Mouse (Mus musculus): Measurements from ENCODE around the gene Cyth2. TPM values are rescaled to one million over a fixed set of nuclear protein-coding genes. Genes with fewer than 3 reads are reported as not detected.

Gene Cyth2
- 155 and 323 TPM in 2 replicates for polyA plus RNA-seq (2012; rRNA removed)

DNA sequence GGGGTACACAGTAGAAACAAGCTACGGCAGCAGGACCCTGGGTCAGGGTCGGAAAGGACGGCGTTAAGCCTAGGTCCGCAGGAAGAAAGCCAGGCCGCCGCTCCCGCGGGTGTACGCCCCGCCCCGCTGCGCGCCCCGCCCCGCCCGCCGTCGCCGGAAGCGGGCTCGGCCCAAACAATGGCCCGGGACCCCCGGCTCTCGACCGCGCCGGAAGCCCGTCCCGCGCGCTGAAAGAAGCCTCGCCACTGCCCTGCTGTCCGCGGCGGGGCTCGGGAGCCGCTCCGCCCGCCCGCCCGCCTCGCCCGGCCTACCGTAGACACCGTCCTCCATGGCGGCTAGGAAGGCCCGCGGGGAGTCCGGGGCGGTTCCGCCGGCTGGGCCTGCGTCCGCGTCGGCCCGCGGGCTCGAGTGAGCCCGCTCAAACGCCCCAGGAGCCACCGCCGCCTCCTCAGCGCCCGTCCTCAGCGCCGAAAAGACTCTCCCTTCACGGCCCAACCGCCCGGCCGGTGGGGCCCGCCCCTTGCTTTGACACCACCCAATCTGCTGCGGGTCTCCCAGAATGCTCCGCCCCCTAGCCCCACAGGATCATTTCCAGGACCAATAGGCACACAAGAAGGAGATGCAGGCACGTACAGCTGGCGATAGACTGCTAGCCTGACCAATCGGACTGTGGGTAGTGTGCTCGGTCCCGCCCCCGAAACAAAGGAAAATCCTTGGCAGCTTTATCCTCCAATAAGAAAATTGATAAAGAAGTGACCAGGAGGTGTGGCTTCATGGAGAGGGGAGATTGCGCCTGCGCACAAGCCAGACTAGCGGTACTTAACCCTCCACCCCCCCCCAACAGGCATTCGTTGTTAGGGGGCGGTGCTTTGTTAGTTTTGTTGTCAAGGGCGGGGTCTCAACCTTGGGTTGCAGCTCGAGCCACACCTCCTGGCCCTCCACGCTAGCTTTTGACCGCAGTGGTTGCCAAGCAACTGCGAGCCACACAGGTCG is at the start of gene Cyth2:
TSS of gene Cyth2 (minus strand) at position 795 of the 993 bp plus-strand sequence.

DNA sequence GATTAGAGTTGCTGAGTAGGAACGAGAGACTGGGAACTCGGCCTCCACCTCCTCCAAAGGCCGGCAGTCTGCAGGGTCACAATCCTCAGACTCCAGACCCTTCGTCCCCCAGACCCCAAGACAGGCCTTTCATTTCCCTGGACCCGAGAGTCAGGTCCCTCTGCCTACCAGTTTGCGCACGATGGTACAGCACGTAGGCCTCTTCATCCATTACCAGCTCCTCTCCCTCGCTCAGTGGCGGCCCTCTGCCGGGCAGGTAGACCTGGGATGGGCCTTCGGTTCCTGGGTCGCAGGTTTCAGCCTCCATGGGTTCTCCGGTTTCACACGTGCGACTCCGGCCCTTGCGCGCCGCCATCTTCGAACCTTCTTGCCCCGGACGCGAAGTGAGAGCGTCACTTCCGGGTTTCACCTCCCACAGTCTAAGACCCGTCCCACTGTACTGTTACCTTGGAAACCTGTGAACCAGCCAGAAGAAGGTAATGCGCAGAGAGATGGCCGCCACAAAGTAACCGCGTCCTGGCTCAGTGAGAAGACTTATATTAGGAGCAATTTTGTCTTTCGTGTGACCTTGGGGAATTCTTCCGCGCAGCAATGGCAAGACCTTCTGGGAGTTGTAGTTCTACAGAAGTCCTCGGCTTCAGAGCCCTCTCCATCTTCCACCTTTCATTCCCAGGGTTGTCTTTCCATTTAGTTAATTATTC is 16.2 kb upstream of the Cyth2 start, which contains the start of gene Grwd1:
TSS of gene Grwd1 (minus strand) at position 518 of the 701 bp plus-strand sequence.

DNA sequence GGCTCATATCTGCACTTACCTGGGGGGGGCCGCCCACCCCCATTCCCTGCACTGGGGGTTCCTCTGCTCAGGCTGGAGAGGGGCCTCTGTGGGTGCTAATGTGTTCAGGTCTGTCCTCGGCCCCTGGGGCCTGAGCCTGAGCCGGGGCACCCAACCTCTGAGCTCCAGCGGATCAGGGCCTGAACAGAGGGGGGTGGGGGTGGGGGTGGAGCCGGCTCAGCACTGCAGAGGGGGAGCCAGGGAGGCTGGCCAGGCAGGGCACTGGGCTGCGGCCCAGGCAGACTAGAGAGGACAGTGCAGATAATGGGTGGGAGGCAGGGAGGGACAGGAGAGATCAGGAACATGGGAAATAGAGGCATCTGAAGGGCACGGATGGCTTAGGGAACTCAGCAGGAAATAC is 10.2 kb upstream of the Cyth2 start, which contains the start of gene Kcnj14:
TSS of gene Kcnj14 (minus strand) at position 185 of the 400 bp plus-strand sequence.

GRCm38 (mm10) chr7:45784524-45785372 is 29.6 kb downstream of the Cyth2 start, which contains the start of gene Sult2b1:
Gene Sult2b1, minus strand, starts transcription at chr7:45784669.

DNA sequence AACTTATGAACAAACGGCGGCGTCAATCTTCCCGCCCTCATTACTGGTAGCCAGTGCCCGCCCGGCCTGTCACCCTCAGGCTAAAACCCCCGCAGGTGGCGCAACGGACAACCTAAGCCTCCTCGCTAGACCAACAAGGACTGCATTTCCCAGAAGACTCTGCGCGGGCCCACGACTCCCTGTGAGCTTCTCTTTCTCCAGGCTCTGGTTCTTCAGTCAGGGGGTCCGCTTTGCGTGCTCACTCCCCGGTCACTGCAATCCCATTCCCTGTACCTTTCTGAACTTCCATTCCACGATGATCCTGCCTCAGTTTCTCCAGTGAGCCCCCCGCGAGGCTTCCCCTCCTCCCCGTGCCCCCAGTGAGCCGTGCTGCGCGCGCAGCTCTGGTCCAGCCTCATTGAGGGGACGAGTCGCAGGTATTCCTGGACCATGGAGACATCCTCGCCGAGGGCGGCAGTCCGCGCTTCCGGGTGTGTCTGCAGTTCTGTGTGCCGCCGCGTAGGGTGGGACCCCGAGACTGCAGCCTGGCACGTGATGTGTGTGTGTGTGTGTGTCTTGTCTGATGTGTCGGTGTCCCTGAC is 30.8 kb downstream of the Cyth2 start, which contains the start of gene Lmtk3:
TSS of gene Lmtk3 (plus strand) at position 228 of the 581 bp plus-strand sequence.

Other genes with a start within 250 kb of the Cyth2 start
- 29.4 and 42.2 TPM in 2 replicates for gene Bcat2, start 244.4 kb downstream of the Cyth2 start, polyA plus RNA-seq (2012; rRNA removed)
- gene Fgf21, start 199.1 kb downstream of the Cyth2 start, polyA plus RNA-seq (2012; rRNA removed), result 0.07 TPM in 1 of 2 replicates, not detected in the other
- gene Fut1, start 197.3 kb downstream of the Cyth2 start, polyA plus RNA-seq (2012; rRNA removed), result 0.01 and 0.04 TPM in 2 replicates
- gene Izumo1, start 192.8 kb downstream of the Cyth2 start, polyA plus RNA-seq (2012; rRNA removed), result 0.20 and 0.22 TPM in 2 replicates
- 7.7 and 8.8 TPM in 2 replicates for gene Rasip1, start 187.1 kb downstream of the Cyth2 start, polyA plus RNA-seq (2012; rRNA removed)
- gene Mamstr, start 174.6 kb downstream of the Cyth2 start, polyA plus RNA-seq (2012; rRNA removed), result 2.8 and 5.1 TPM in 2 replicates
- gene Fut2, start 148.2 kb downstream of the Cyth2 start, polyA plus RNA-seq (2012; rRNA removed), result 0.02 and 0.15 TPM in 2 replicates
- gene Ntn5, start 130.6 kb downstream of the Cyth2 start, polyA plus RNA-seq (2012; rRNA removed), result 0.64 and 0.94 TPM in 2 replicates
- 1.3 and 2.3 TPM in 2 replicates for gene Sec1, start 120.2 kb downstream of the Cyth2 start, polyA plus RNA-seq (2012; rRNA removed)
- 22.0 and 26.1 TPM in 2 replicates for gene Car11, start 114.7 kb downstream of the Cyth2 start, polyA plus RNA-seq (2012; rRNA removed)
- gene Dbp, start 109.5 kb downstream of the Cyth2 start, polyA plus RNA-seq (2012; rRNA removed), result 7.3 and 9.1 TPM in 2 replicates
- gene Rpl18, start 99.1 kb downstream of the Cyth2 start, polyA plus RNA-seq (2012; rRNA removed), result 1,250 and 1,262 TPM in 2 replicates
- 25.3 and 27.1 TPM in 2 replicates for gene Sphk2, start 96.6 kb downstream of the Cyth2 start, polyA plus RNA-seq (2012; rRNA removed)
- 1.3 and 1.6 TPM in 2 replicates for gene Fam83e, start 93.4 kb downstream of the Cyth2 start, polyA plus RNA-seq (2012; rRNA removed)
- gene Spaca4, start 88.8 kb downstream of the Cyth2 start, polyA plus RNA-seq (2012; rRNA removed), result not detected in 2 replicates
- 85.6 and 107 TPM in 2 replicates for gene Lmtk3, start 30.8 kb downstream of the Cyth2 start, polyA plus RNA-seq (2012; rRNA removed)
- 0.56 and 0.88 TPM in 2 replicates for gene Sult2b1, start 29.9 kb downstream of the Cyth2 start, polyA plus RNA-seq (2012; rRNA removed)
- 1.2 and 1.3 TPM in 2 replicates for gene Kcnj14, start 10.2 kb upstream of the Cyth2 start, polyA plus RNA-seq (2012; rRNA removed)
- 28.4 and 31.1 TPM in 2 replicates for gene Grwd1, start 16.4 kb upstream of the Cyth2 start, polyA plus RNA-seq (2012; rRNA removed)
- 69.6 and 180 TPM in 2 replicates for gene Kdelr1, start 58.2 kb upstream of the Cyth2 start, polyA plus RNA-seq (2012; rRNA removed)
- 2.4 and 2.7 TPM in 2 replicates for gene Grin2d, start 63.8 kb upstream of the Cyth2 start, polyA plus RNA-seq (2012; rRNA removed)
- gene Syngr4, start 82.1 kb upstream of the Cyth2 start, polyA plus RNA-seq (2012; rRNA removed), result 0.26 and 0.89 TPM in 2 replicates
- gene Tmem143, start 82.4 kb upstream of the Cyth2 start, polyA plus RNA-seq (2012; rRNA removed), result 9.7 and 11.8 TPM in 2 replicates
- gene Emp3, start 106.8 kb upstream of the Cyth2 start, polyA plus RNA-seq (2012; rRNA removed), result 13.4 and 29.4 TPM in 2 replicates
- gene Ccdc114, start 109.5 kb upstream of the Cyth2 start, polyA plus RNA-seq (2012; rRNA removed), result 5.4 and 5.8 TPM in 2 replicates
- 1.0 and 1.4 TPM in 2 replicates for gene Abcc6, start 215.7 kb upstream of the Cyth2 start, polyA plus RNA-seq (2012; rRNA removed)
- gene Nomo1, start 219.1 kb upstream of the Cyth2 start, polyA plus RNA-seq (2012; rRNA removed), result 32.7 and 33.3 TPM in 2 replicates